Mouse (Mus musculus): ENCODE measurements around the gene Eef2. TPM values are rescaled to one million over a fixed set of nuclear protein-coding genes. Genes with fewer than 3 reads are reported as not detected.
"Not testable (repeated sequence)": the region's sequence is repeated elsewhere in the genome, so short reads cannot be mapped to it uniquely, and the experiment has no call there.

Eef2 gene
- polyA plus RNA-seq, 1 experiment from 2014 or later: 450 TPM

DNA sequence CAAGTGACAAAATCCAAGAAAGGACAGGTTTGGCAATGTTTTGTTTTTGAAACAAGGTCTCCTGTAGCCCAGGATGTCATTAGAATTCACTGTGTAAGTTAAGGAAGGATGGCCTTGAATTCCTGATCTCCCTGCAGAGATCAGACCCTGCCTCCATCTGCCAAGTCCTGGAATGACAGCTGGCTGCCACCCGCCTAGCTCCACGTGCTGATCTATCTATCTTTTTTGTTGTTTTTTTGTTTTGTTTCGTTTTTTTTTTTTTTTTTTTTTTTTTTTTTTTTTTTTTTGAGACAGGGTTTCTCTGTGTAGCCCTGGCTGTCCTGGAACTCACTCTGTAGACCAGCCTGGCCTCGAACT lies 1.1 kb upstream of the Eef2 start:
- Histone ChIP-seq H3K27ac (peak overlapping the region; percentile 77), H3K4me3 (peak overlapping the region; percentile 36), H3K9ac (peak overlapping the region; percentile 40; the same call in 1 of the 2 replicates), H3K36me3 (peaks cover 32% of the 10 kb centered on the region), H3K4me2 (peak overlapping the region; percentile 93), H3K4me1 (peaks cover 68% of the 10 kb centered on the region)
- 8% methylated on average over 4 of the region's 4 CpGs for WGBS (ENCODE audit: insufficient replicate concordance)
- not testable (repeated sequence) for ATAC-seq; H3K9me3 ChIP-seq (replicated peaks); H3K27me3 ChIP-seq (replicated peaks)

- peak overlapping the region; percentile 77 for H3K27ac ChIP-seq
- 14% methylated on average over 13 of the region's 13 CpGs for WGBS (ENCODE audit: insufficient replicate concordance)
- H3K9ac ChIP-seq: peak overlapping the region; percentile 34
- peak overlapping the region; percentile 89 for H3K4me3 ChIP-seq
- peak overlapping the region; percentile 93 for H3K4me2 ChIP-seq
- H3K9me3 ChIP-seq (replicated peaks): no peaks in the 10 kb centered on the region
- H3K27me3 ChIP-seq (replicated peaks): no peaks in the 10 kb centered on the region
- ATAC-seq: 0 out of 2 replicates have a peak, but pooled peaks have one; percentile 3
- peaks cover 39% of the 10 kb centered on the region for H3K36me3 ChIP-seq
- peaks cover 73% of the 10 kb centered on the region for H3K4me1 ChIP-seq
These were observed 430 bp upstream of the Eef2 start for GRCm38 (mm10) chr10:81175936-81176465.

- Histone ChIP-seq H3K27ac (peak overlapping the region; percentile 91), H3K4me3 (peak overlapping the region; percentile 89), H3K9ac (peak overlapping the region; percentile 93), H3K36me3 (peaks cover 54% of the 10 kb centered on the region), H3K9me3 (replicated peaks) (no peaks in the 10 kb centered on the region), H3K27me3 (replicated peaks) (no peaks in the 10 kb centered on the region), H3K4me2 (peak overlapping the region; percentile 93), H3K4me1 (peaks cover 87% of the 10 kb centered on the region)
- WGBS (ENCODE audit: insufficient replicate concordance): 2% methylated on average over 16 of the region's 16 CpGs
- ATAC-seq: no peak
These were observed 1.1 kb downstream of the Eef2 start for GRCm38 (mm10) chr10:81177491-81177925.

- Histone ChIP-seq H3K4me2 (peak overlapping the region; percentile 93), H3K4me1 (peaks cover 81% of the 10 kb centered on the region), H3K27me3 (replicated peaks) (no peaks in the 10 kb centered on the region), H3K27ac (peak overlapping the region; percentile 91), H3K9me3 (replicated peaks) (no peaks in the 10 kb centered on the region), H3K9ac (peak overlapping the region; percentile 93), H3K4me3 (peak overlapping the region; percentile 89), H3K36me3 (peaks cover 54% of the 10 kb centered on the region)
- 46% methylated on average over 14 of the region's 14 CpGs for WGBS (ENCODE audit: insufficient replicate concordance)
- no peak for ATAC-seq
These were observed 1.7 kb downstream of the Eef2 start for GRCm38 (mm10) chr10:81177958-81178712.

DNA sequence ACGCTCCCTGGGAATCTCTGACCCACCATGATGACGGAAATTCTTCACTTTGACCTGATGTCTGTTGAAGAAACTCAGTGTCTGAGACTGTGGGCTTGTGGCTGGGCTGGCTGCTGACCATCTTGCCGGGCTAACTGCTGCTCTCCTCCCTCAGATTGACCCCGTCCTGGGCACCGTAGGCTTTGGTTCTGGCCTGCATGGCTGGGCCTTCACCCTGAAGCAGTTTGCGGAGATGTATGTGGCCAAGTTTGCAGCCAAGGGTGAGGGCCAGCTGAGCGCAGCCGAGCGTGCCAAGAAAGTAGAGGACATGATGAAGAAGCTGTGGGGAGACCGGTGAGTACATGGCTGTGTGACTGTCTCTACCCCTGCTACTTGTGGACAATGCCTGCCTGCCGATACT lies 2.5 kb downstream of the Eef2 start:
- H3K4me2 ChIP-seq: peak overlapping the region; percentile 93
- no peak for ATAC-seq
- H3K4me3 ChIP-seq: peak overlapping the region; percentile 89
- 88% methylated on average over 11 of the region's 11 CpGs for WGBS (ENCODE audit: insufficient replicate concordance)
- H3K4me1 ChIP-seq: peaks cover 81% of the 10 kb centered on the region
- H3K27ac ChIP-seq: peak overlapping the region; percentile 91
- H3K27me3 ChIP-seq (replicated peaks): no peaks in the 10 kb centered on the region
- H3K9me3 ChIP-seq (replicated peaks): no peaks in the 10 kb centered on the region
- H3K9ac ChIP-seq: peak overlapping the region; percentile 93
- H3K36me3 ChIP-seq: peaks cover 55% of the 10 kb centered on the region

DNA sequence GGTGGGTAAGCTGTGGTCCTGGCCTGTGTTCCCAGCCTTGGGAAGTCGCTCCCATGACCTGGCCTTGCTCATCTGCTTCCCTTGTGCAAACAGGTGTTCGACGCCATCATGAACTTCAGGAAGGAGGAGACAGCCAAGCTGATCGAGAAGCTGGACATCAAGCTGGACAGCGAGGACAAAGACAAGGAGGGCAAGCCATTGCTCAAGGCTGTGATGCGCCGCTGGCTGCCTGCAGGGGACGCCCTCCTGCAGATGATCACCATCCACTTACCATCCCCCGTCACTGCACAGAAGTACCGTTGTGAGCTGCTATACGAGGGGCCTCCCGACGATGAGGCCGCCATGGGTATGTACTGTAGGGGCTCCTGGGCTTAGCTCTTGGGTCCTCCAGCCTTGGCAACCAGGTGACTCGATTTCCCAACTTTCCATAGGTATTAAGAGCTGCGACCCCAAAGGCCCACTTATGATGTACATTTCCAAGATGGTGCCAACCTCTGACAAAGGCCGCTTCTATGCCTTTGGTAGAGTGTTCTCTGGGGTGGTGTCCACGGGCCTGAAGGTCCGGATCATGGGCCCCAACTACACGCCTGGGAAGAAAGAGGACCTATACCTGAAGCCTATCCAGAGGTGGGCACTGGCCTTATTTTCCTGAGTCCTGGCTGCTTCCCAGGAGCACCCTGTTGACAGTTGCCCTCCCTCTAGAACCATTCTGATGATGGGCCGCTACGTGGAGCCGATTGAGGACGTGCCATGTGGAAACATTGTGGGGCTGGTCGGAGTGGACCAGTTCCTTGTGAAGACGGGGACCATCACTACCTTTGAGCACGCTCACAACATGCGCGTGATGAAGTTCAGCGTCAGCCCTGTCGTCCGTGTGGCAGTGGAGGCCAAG lies 3.3 kb downstream of the Eef2 start:
- Histone ChIP-seq H3K4me2 (peak overlapping the region; percentile 18), H3K27ac (peak overlapping the region; percentile 91; the same call in 1 of the 2 replicates), H3K4me3 (no peak overlapping the region), H3K36me3 (peaks cover 63% of the 10 kb centered on the region), H3K9ac (peak overlapping the region; percentile 93; the same call in 1 of the 2 replicates), H3K9me3 (replicated peaks) (no peaks in the 10 kb centered on the region), H3K27me3 (replicated peaks) (no peaks in the 10 kb centered on the region), H3K4me1 (peaks cover 81% of the 10 kb centered on the region)
- 88% methylated on average over 32 of the region's 32 CpGs for WGBS (ENCODE audit: insufficient replicate concordance)
- no peak for ATAC-seq

DNA sequence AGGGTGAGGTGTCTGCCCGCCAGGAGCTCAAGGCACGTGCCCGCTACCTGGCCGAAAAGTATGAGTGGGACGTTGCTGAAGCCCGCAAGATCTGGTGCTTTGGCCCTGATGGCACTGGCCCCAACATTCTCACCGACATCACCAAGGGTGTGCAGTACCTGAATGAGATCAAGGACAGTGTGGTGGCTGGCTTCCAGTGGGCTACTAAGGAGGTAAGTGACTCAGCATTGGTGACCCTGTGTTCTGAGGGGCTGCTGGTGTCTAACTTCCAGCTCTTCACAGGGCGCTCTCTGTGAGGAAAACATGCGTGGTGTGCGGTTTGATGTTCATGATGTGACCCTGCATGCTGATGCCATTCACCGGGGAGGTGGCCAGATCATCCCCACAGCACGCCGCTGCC lies 4.5 kb downstream of the Eef2 start:
- 88% methylated on average over 13 of the region's 13 CpGs for WGBS (ENCODE audit: insufficient replicate concordance)
- Histone ChIP-seq H3K9ac (no peak overlapping the region), H3K4me2 (0 out of 2 replicates have a peak overlapping the region, but pooled peaks have one; percentile 81), H3K27ac (peak overlapping the region; percentile 32; the same call in 1 of the 2 replicates), H3K27me3 (replicated peaks) (no peaks in the 10 kb centered on the region), H3K4me1 (peaks cover 76% of the 10 kb centered on the region), H3K9me3 (replicated peaks) (no peaks in the 10 kb centered on the region), H3K4me3 (0 out of 2 replicates have a peak overlapping the region, but pooled peaks have one; percentile 0), H3K36me3 (peaks cover 75% of the 10 kb centered on the region)
- no peak for ATAC-seq

DNA sequence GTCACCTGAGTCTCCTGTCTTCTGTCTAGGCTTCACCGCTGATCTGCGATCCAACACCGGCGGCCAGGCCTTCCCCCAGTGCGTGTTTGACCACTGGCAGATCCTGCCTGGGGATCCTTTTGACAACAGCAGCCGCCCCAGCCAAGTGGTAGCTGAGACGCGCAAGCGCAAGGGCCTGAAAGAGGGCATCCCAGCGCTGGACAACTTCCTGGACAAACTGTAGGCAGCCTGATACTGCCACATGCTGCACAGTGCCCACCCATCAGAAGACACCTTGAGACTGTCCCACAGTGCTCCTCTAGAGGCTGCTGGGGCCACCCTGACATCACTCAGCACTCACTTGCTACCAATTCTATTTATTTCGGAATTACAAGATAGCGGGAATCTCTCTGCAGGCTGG lies 5.4 kb downstream of the Eef2 start:
- not testable (repeated sequence) for H3K27me3 ChIP-seq (replicated peaks); ATAC-seq; H3K9me3 ChIP-seq (replicated peaks); H3K9ac ChIP-seq
- H3K4me1 ChIP-seq: peaks cover 74% of the 10 kb centered on the region
- 0 out of 2 replicates have a peak overlapping the region, but pooled peaks have one; percentile 72 for H3K4me3 ChIP-seq
- peaks cover 81% of the 10 kb centered on the region for H3K36me3 ChIP-seq
- WGBS (ENCODE audit: insufficient replicate concordance): 77% methylated on average over 12 of the region's 12 CpGs
- H3K4me2 ChIP-seq: peak overlapping the region; percentile 81; the same call in 1 of the 2 replicates
- peak overlapping the region; percentile 73 for H3K27ac ChIP-seq

DNA sequence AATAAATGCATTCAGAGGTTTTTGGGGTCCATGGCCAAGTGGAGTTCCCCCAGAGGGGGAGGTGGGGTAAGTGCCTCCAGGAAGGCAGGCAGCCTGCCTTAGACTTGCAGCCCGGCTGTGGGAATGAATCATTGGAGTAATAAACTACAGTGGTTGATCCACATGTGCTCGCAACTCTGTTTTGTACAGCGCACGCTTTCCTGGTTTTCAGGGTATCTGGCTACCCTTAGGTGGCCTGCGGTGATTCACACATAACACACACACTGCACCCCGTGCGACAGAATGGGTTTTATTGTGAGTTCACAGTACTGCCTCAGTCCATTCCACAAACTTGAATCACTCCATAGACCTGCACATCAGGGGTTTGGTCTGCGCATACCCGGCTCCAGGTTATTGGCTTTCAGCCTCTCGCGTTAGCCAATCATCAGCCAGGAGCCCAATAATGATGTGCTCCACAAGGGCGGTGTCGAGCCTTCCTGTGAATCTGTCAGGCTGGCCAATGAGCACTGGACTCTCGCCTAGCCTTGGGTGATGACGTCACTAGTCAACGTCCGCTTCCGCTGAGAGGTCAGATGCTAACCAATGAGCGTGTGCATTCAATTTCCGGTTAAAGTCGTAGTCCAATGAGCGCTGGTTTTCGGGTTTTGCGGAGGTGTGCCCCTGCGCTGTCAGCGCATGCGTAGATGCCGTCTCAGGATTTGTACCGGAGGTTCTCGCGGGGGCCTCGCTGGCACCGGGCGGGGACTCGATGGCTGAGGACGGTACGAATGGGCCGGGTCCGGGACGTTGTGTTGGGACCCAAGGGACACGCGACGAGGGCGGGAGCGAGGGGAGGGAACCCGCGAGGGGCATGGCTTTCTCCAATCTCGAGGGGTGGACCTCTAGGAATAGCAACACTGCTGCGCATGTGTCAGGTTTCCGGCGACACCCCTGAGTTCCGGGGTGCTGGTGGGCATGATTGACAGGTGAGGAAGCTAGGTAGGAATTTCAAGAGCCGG lies 6.2 kb downstream of the Eef2 start, which contains the start of gene Dapk3:
Dapk3 (plus strand) TSS at position 670 of the 998 bp plus-strand sequence.
- peaks cover 83% of the 10 kb centered on the region for H3K36me3 ChIP-seq
- H3K4me2 ChIP-seq: peak within 1 kb of the TSS; percentile 81
- H3K4me3 ChIP-seq: peak within 1 kb of the TSS; percentile 72
- H3K9ac ChIP-seq: peak within 1 kb of the TSS; percentile 75
- peak within 1 kb of the TSS; percentile 85 for H3K27ac ChIP-seq
- H3K4me1 ChIP-seq: peaks cover 70% of the 10 kb centered on the region
- H3K27me3 ChIP-seq (replicated peaks): no peaks in the 10 kb centered on the region
- WGBS (ENCODE audit: insufficient replicate concordance): 4% methylated on average over 53 of the region's 53 CpGs
- no peaks in the 10 kb centered on the region for H3K9me3 ChIP-seq (replicated peaks)
- peak; percentile 91 for ATAC-seq

DNA sequence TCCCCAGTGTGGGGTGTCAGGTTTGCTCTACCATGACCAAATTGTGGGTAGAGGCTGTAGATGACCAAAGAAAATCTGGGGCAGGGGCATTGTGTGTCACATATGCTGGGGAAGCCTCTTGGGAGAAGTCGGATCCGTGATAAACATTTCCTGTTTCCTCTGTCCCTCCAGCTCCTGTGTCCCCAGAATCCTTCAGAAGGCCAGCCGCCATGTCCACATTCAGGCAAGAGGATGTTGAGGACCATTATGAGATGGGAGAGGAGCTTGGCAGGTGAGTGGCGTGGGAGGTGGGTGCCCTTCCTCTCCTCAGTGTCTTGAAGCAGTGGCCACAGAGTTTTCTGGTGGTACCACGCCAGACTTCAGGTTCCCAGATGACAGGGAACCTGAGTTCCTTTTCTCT lies 7.4 kb downstream of the Eef2 start, which contains the start of gene 4930442H23Rik:
4930442H23Rik (minus strand) TSS at position 45 of the 400 bp plus-strand sequence.
- Histone ChIP-seq H3K27ac (peak within 1 kb of the TSS; percentile 85), H3K4me2 (peak within 1 kb of the TSS; percentile 81), H3K4me1 (peaks cover 59% of the 10 kb centered on the region), H3K9ac (peak within 1 kb of the TSS; percentile 75), H3K4me3 (peak within 1 kb of the TSS; percentile 72), H3K36me3 (peaks cover 81% of the 10 kb centered on the region), H3K27me3 (replicated peaks) (no peaks in the 10 kb centered on the region), H3K9me3 (replicated peaks) (no peaks in the 10 kb centered on the region)
- 68% methylated on average over 5 of the region's 5 CpGs for WGBS (ENCODE audit: insufficient replicate concordance)
- ATAC-seq: no peak

All from liver, embryonic 12.5 days (tissue).